Mouse (Mus musculus): ENCODE results near the gene Rnase2a. TPM values are rescaled to one million over a fixed set of nuclear protein-coding genes. Genes with fewer than 3 reads are reported as not detected.
"Not testable (repeated sequence)": the region's sequence is repeated elsewhere in the genome, so short reads cannot be mapped to it uniquely, and the experiment has no call there.

Gene Rnase2a
- not detected in 2 replicates for polyA plus RNA-seq (2016; fragmentation: Nextera tagmentation; extraction: Ambion mirVana)

DNA sequence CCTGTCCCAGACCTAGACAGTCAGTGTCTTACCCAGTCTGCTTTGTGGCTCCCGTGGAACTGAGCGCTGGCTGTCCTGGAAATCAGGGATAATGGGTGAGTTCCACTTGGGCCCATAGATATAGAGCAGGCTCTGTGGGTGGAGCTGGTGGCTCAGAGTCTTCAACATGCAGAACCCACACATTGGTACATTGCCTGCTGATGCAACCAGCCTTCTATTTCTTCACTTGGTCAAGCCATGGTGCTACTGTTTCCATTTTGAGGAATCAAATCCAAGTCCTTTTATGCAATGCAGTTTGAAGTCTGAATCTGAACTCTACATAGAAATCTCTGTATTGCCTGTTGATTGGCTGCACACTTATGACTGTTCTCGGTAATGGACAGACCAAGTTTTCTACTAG lies at the start of gene Rnase2a:
TSS of gene Rnase2a (minus strand) at position 72 of the 400 bp plus-strand sequence.
- no peak for DNase-seq (ENCODE audit: low spot score)
- Histone ChIP-seq H3K27me3 (ENCODE audit: low read depth, poor library complexity, severe bottlenecking) (no peaks in the 10 kb centered on the region), H3K4me1 (no peaks in the 10 kb centered on the region), H3K27ac (replicated peaks) (no peak within 1 kb of the TSS), H3K4me3 (no peak within 1 kb of the TSS), H3K36me3 (no peaks in the 10 kb centered on the region), H3K9me3 (replicated peaks) (no peaks in the 10 kb centered on the region)
- 88% methylated on average over 3 of the region's 3 CpGs for whole genome bisulfite sequencing

DNA sequence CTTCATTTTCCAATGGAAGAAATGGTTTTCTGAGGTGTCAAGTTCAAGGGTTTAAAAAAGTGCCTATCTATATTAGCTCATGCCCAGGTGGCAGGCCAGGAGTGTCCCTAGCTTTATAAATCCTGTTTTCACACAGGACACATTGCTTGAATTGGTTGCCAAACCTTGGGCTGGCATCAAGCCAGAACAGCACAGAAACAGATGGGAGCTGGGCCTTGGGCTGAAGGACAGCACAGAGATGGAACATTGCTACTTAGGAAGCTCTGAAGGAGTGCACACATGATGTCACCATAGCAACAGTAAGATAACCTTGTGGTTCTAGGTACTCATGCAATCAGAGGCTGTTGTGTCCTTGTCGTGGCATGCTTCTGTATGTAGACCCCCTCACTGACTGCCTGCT lies 35.6 kb upstream of the Rnase2a start:
- Histone ChIP-seq H3K4me3 (no peak overlapping the region), H3K9me3 (replicated peaks) (no peaks in the 10 kb centered on the region), H3K36me3 (no peaks in the 10 kb centered on the region), H3K27me3 (ENCODE audit: low read depth, poor library complexity, severe bottlenecking) (no peaks in the 10 kb centered on the region), H3K27ac (replicated peaks) (no peak overlapping the region), H3K4me1 (no peaks in the 10 kb centered on the region)
- no peak for DNase-seq (ENCODE audit: low spot score)
- 78% methylated on average over 1 of the region's 1 CpGs for WGBS

- H3K4me1 ChIP-seq; H3K9me3 ChIP-seq (replicated peaks); H3K27me3 ChIP-seq (ENCODE audit: low read depth, poor library complexity, severe bottlenecking); DNase-seq (ENCODE audit: low spot score); H3K4me3 ChIP-seq; H3K27ac ChIP-seq (replicated peaks); H3K36me3 ChIP-seq: not testable (repeated sequence)
- WGBS: 76% methylated on average over 1 of the region's 1 CpGs
Measured at GRCm38 (mm10) chr14:51278515-51278914, 22.6 kb upstream of the Rnase2a start.

DNA sequence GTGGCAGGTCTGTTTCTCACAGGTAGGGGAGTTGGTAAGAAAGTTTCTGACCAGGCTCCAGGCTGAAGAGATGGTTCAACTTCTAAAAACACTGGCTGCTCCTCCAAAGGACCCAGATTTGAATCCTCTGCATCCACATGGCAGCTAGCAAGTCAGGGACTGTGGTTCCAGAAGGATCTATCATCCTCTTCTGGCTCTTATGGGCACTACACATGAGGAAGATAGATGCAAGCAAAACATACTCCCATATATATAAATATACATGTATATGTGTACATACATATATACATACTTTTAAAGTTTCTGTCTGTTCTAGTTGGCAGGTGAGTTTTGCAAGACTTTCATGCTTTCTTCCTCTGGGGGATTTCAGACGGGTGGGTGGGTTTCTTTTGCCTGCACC lies 12.8 kb upstream of the Rnase2a start:
- H3K36me3 ChIP-seq: no peaks in the 10 kb centered on the region
- 77% methylated on average over 1 of the region's 1 CpGs for WGBS
- no peaks in the 10 kb centered on the region for H3K9me3 ChIP-seq (replicated peaks)
- H3K27me3 ChIP-seq (ENCODE audit: low read depth, poor library complexity, severe bottlenecking): no peaks in the 10 kb centered on the region
- DNase-seq (ENCODE audit: low spot score): no peak
- H3K27ac ChIP-seq (replicated peaks): no peak overlapping the region
- no peak overlapping the region for H3K4me3 ChIP-seq
- H3K4me1 ChIP-seq: no peaks in the 10 kb centered on the region

DNA sequence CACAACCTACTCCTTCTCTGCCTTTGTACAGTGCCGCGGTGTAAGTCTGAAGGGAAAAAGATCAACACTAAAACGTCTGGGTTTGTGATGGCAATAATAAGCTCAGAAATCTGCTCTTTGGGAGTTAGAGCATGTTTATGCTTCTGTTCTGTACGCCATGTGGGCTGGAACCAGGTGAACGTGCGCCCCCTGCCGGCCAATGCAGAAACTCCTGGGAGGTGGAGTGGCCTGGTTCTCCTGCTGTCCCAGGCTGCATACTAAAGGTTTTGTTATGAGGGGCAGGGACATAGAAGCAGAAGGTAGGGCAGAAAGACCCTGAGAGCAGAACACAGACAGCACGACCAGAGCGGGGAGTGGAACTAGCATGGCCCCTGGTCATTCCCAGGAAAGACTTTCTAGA lies 10.2 kb upstream of the Rnase2a start:
- no peaks in the 10 kb centered on the region for H3K9me3 ChIP-seq (replicated peaks)
- H3K36me3 ChIP-seq: no peaks in the 10 kb centered on the region
- peak; percentile 84 for DNase-seq (ENCODE audit: low spot score)
- no peaks in the 10 kb centered on the region for H3K27me3 ChIP-seq (ENCODE audit: low read depth, poor library complexity, severe bottlenecking)
- no peak overlapping the region for H3K27ac ChIP-seq (replicated peaks)
- no peak overlapping the region for H3K4me3 ChIP-seq
- H3K4me1 ChIP-seq: no peaks in the 10 kb centered on the region
- 10% methylated on average over 9 of the region's 9 CpGs for WGBS

DNA sequence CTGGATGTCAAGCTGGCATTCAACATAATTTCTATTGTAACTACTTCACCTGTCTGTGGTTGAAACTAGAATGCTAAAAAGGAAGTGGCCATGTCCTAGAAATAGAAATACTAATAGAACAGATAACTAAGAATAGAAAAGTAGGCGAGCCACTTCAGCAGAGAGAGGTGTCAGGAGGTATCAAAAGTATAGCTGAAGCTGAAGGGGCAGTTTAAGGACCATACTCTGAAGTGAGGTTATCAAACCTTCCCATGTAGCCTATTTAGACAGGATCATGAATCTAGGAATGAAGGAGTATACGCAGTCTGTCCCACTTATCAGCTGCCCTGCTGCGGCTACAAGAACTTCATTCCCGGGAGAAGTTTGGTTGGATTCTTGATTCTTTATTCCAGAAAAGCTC lies 9.8 kb upstream of the Rnase2a start:
- H3K27me3 ChIP-seq (ENCODE audit: low read depth, poor library complexity, severe bottlenecking): no peaks in the 10 kb centered on the region
- WGBS: 67% methylated on average over 4 of the region's 4 CpGs
- H3K9me3 ChIP-seq (replicated peaks): no peaks in the 10 kb centered on the region
- no peak for DNase-seq (ENCODE audit: low spot score)
- H3K27ac ChIP-seq (replicated peaks): no peak overlapping the region
- no peaks in the 10 kb centered on the region for H3K4me1 ChIP-seq
- no peaks in the 10 kb centered on the region for H3K36me3 ChIP-seq
- no peak overlapping the region for H3K4me3 ChIP-seq

- no peak overlapping the region for H3K4me3 ChIP-seq
- H3K9me3 ChIP-seq (replicated peaks): no peaks in the 10 kb centered on the region
- DNase-seq (ENCODE audit: low spot score): no peak
- H3K4me1 ChIP-seq: no peaks in the 10 kb centered on the region
- H3K27ac ChIP-seq (replicated peaks): no peak overlapping the region
- H3K27me3 ChIP-seq (ENCODE audit: low read depth, poor library complexity, severe bottlenecking): no peaks in the 10 kb centered on the region
- no peaks in the 10 kb centered on the region for H3K36me3 ChIP-seq
Measured at GRCm38 (mm10) chr14:51262397-51262796, 6.5 kb upstream of the Rnase2a start.

DNA sequence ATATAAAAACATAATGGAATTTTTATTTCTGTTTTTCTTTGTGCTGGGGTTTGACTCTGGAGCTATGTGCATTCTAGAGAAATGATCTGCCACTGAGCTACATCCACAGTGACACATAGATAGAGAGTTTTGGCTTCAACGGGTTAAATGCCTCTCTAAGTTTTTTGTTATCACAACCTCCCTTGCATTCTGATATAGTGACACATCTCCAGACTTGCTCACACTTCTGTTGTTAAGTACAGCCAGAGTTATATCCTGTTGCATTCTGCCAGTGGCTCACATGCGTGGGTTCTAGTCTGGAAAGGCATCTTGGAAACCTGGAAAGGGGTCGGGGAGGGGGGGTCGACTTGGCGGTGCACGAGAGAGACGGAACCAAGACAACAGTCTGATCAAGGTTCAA lies 3.8 kb upstream of the Rnase2a start:
- H3K27me3 ChIP-seq (ENCODE audit: low read depth, poor library complexity, severe bottlenecking): no peaks in the 10 kb centered on the region
- no peak for DNase-seq (ENCODE audit: low spot score)
- H3K4me3 ChIP-seq: no peak overlapping the region
- no peak overlapping the region for H3K27ac ChIP-seq (replicated peaks)
- 93% methylated on average over 7 of the region's 7 CpGs for WGBS
- H3K4me1 ChIP-seq: no peaks in the 10 kb centered on the region
- no peaks in the 10 kb centered on the region for H3K9me3 ChIP-seq (replicated peaks)
- no peaks in the 10 kb centered on the region for H3K36me3 ChIP-seq

GRCm38 (mm10) chr14:51253569-51253968 lies 2.3 kb downstream of the Rnase2a start:
- H3K9me3 ChIP-seq (replicated peaks): no peaks in the 10 kb centered on the region
- no peak overlapping the region for H3K4me3 ChIP-seq
- no peak for DNase-seq (ENCODE audit: low spot score)
- 89% methylated on average over 1 of the region's 1 CpGs for WGBS
- H3K27me3 ChIP-seq (ENCODE audit: low read depth, poor library complexity, severe bottlenecking): no peaks in the 10 kb centered on the region
- H3K4me1 ChIP-seq: no peaks in the 10 kb centered on the region
- H3K36me3 ChIP-seq: no peaks in the 10 kb centered on the region
- no peak overlapping the region for H3K27ac ChIP-seq (replicated peaks)

DNA sequence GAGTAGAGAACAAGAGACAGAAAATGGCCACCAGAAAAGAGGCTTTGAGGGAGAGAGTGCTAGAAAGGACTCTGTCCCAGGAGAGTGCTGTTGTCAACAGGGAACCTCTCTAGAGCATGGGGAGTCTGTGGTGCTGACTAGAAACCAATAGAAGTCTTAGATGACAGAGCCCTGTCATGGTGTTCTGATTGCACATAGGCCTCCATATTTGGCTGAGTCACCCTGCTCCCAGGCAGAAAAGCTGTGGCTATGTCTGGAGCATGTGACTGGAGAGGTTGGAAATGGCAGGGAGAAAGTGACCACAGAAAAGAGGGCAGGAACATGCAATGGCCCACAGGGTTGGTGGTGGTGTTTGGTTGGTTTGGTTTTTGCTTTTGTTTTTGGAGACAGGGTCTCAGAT lies 3.7 kb downstream of the Rnase2a start:
- not testable (repeated sequence) for H3K27ac ChIP-seq (replicated peaks); H3K4me3 ChIP-seq; H3K36me3 ChIP-seq; DNase-seq (ENCODE audit: low spot score); H3K9me3 ChIP-seq (replicated peaks); H3K27me3 ChIP-seq (ENCODE audit: low read depth, poor library complexity, severe bottlenecking); H3K4me1 ChIP-seq

- Histone ChIP-seq H3K27ac (replicated peaks) (no peak overlapping the region), H3K36me3 (no peaks in the 10 kb centered on the region), H3K4me1 (no peaks in the 10 kb centered on the region), H3K9me3 (replicated peaks) (no peaks in the 10 kb centered on the region), H3K27me3 (ENCODE audit: low read depth, poor library complexity, severe bottlenecking) (no peaks in the 10 kb centered on the region), H3K4me3 (no peak overlapping the region)
- no peak for DNase-seq (ENCODE audit: low spot score)
- 93% methylated on average over 3 of the region's 3 CpGs for WGBS
Measured at GRCm38 (mm10) chr14:51250348-51250747, 5.6 kb downstream of the Rnase2a start.

DNA sequence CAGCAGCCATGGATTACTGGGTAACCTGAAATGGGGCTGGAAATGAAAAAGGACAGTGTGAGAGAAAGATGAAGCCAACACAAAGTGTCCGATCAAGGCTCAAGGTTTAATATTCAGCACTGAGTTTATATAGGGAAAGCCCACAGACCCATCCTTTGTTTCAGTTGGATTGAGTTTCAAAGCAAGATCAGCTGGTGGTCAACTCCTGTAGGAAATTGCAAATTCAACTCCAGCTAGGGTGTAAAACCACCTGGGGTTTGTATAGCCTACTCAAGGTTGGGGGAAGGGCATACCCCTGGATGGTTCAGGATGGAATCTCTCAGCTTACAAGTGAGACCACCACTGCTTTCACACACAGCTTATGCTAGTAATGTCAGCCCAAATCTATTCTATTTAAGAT lies 8.2 kb downstream of the Rnase2a start:
- DNase-seq (ENCODE audit: low spot score): no peak
- Histone ChIP-seq H3K36me3 (no peaks in the 10 kb centered on the region), H3K27ac (replicated peaks) (no peak overlapping the region), H3K4me3 (no peak overlapping the region), H3K9me3 (replicated peaks) (no peaks in the 10 kb centered on the region), H3K4me1 (no peaks in the 10 kb centered on the region), H3K27me3 (ENCODE audit: low read depth, poor library complexity, severe bottlenecking) (no peaks in the 10 kb centered on the region)
- WGBS: 82% methylated on average over 1 of the region's 1 CpGs

- Histone ChIP-seq H3K27me3 (ENCODE audit: low read depth, poor library complexity, severe bottlenecking) (no peaks in the 10 kb centered on the region), H3K36me3 (no peaks in the 10 kb centered on the region)
- no peak for DNase-seq (ENCODE audit: low spot score)
Measured at GRCm38 (mm10) chr14:51240899-51241298, 15.0 kb downstream of the Rnase2a start.

DNA sequence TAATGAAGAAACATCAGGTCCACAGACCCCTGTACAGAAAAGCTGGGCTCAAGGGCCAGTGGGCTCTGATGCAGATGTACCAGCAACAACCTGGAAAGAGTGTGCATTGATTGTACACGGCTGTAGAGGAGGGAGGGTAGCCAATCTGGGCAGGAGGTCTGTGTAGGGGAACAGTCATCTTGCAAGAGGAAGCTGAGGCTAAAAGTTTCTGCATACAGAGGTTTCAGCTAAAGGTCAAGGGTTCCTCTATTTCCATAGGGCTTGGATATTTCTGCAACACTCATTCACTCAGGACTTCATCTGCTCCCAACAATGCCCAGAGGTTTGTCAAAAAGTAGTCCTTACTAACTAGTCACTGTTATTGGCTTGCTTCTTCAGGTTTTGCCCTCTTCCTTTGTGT lies 18.4 kb downstream of the Rnase2a start:
- H3K4me3 ChIP-seq: not testable (repeated sequence)

More at GRCm38 (mm10) chr14:51240899-51241298, 15.0 kb downstream of the Rnase2a start:
- H3K4me1 ChIP-seq: no peaks in the 10 kb centered on the region
- H3K4me3 ChIP-seq: no peak overlapping the region
- no peak overlapping the region for H3K27ac ChIP-seq (replicated peaks)
- H3K9me3 ChIP-seq (replicated peaks): no peaks in the 10 kb centered on the region

More for the DNA sequence above, 18.4 kb downstream of the Rnase2a start:
- H3K4me1 ChIP-seq; H3K27me3 ChIP-seq (ENCODE audit: low read depth, poor library complexity, severe bottlenecking); DNase-seq (ENCODE audit: low spot score); H3K27ac ChIP-seq (replicated peaks); H3K36me3 ChIP-seq; H3K9me3 ChIP-seq (replicated peaks): not testable (repeated sequence)
- WGBS: 75% methylated on average over 1 of the region's 1 CpGs
